Mouse (Mus musculus): ENCODE results near the gene Tfpt. TPM values are rescaled to one million over a fixed set of nuclear protein-coding genes. Genes with fewer than 3 reads are reported as not detected.

Gene Tfpt
- 38.1 and 43.3 TPM in 2 replicates for polyA plus RNA-seq (2012; rRNA removed)

GRCm38 (mm10) chr7:3629543-3630477 lies at the start of gene Tfpt, which contains the start of gene Prpf31:
Tfpt (minus strand) TSS chr7:3629929.
Prpf31 (plus strand) TSS chr7:3629985.
- DNase-seq (ENCODE audit: extremely low spot score in 1 of 2, low spot score in 1 of 2) = peak; percentile 92 to 98

DNA sequence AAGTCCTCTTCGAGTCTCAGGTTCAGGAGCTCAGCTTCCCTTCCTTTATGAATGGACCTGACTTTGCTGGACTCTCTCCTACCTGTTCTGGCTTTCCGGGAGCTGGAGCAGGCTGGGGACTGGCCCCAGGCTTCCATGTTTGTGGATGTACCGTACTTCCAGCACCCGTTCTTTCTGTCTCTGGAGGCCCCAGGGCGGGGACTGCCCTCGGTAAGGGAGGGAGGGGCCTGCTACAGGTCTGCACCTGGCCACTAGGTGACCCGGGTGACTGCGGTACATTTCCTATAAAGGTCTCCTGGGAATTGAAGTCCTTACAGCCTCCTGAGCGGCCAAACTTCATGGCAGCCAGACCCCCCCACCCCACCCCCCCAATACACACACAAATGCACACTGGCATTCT lies 47.6 kb upstream of the Tfpt start, which contains the start of gene Tmc4:
Gene Tmc4, minus strand, starts transcription at position 212 of the 400 bp plus-strand sequence.
- no peak for DNase-seq (ENCODE audit: extremely low spot score in 1 of 2, low spot score in 1 of 2)

DNA sequence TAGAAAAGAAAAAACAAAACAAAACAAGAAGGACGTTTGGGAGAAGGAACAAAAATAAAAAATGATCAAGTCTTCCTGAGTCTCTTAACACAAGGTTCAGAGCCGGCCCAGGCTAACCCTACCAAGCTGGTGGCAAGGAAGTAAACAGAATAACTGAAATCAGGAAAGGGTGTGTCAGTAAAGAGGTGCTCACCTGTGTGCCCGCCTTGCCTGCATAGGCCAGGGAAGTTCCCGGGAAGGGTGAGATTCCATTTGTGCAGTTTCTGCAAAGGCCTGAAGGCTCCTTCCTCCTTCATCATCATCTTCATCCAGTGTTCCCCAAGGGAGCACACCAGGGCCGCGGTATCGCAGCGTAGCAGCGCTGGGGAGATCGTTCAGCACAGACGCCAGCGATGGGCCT lies 46.6 kb upstream of the Tfpt start:
- no peak for DNase-seq (ENCODE audit: extremely low spot score in 1 of 2, low spot score in 1 of 2)

- no peak for DNase-seq (ENCODE audit: extremely low spot score in 1 of 2, low spot score in 1 of 2)
These were observed 45.5 kb upstream of the Tfpt start for GRCm38 (mm10) chr7:3675228-3675548.

GRCm38 (mm10) chr7:3674507-3675227 lies 44.9 kb upstream of the Tfpt start:
- DNase-seq (ENCODE audit: extremely low spot score in 1 of 2, low spot score in 1 of 2) = peak; percentile 63 to 92

DNA sequence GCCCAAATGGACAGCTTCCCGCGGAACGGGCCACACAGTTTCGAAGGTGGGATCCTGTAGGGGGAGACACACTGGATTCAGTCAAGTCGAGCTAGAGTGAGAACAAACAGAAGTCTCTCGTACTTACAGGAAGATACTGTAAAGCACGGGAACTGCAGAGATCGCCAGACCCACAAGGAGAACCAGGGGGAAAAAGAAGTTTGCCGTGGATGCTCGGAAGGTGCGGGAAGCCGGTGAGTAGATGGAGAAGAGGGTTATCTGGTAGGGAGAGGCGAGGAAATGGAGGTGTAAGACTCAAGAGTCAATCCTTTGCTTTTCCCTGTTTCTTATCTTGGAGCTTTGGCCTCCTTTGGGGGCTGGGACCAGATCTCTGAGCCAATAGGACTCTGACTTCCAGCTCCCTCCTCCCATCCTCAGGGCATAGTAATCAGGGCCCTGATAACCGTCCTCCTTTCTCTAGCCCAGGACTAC lies 37.2 kb upstream of the Tfpt start:
- DNase-seq (ENCODE audit: extremely low spot score in 1 of 2, low spot score in 1 of 2) = no peak

- DNase-seq (ENCODE audit: extremely low spot score in 1 of 2, low spot score in 1 of 2) = peak; percentile 97 to 98
These were observed 35.7 kb upstream of the Tfpt start, which contains the start of gene Leng1 for GRCm38 (mm10) chr7:3665215-3666114. Leng1 (minus strand) TSS chr7:3665840.

DNA sequence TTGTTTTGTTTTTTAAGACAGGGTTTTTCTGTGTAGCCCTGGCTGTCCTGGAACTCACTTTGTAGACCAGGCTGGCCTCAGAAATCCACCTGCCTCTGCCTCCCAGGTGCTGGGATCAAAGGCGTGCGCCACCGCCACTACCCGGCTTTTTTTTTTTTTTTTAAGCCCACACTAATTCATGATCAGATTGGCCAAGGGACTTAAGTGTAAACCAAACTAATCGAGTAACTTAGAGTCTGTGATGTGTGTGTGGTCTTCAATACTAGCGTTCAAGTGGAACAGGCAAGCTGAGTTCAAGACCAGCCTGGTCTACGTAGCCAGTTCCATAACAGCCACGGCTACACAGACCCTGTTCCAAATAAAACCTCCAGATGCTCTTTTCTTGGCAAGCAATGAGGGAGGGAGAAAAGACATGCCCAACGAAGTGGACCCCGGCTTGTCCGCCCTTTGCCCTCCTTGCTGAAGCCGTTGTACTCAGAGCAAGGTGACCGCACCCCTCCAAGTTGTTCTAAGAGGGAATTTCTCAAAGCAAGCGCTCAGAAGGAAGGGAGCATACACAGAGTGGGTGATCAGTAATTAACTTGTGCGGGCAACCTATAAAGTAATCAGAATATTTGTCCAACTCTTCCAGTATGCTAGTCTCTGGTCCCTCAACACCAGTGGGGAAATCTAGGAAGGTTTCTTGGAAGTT lies 34.9 kb upstream of the Tfpt start:
- no peak for DNase-seq (ENCODE audit: extremely low spot score in 1 of 2, low spot score in 1 of 2)

DNA sequence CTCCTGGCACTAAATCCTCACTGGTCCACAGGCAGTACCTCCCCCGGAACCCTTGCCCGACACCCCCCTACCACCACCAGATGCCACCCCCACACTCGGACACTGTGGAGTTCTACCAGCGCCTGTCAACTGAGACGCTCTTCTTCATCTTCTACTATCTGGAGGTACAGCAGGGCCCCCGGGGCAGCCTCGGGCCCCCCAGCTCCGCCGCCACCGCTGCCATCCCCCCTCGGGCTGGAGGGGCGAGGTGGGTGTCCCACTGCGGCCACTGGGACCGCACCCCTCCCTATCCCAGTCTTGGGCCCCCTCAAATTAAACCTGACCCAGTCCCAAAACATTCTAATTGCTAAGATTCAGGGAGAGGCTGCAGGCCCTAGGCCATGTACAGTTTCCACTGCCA lies 28.8 kb upstream of the Tfpt start:
- DNase-seq (ENCODE audit: extremely low spot score in 1 of 2, low spot score in 1 of 2) = no peak

DNA sequence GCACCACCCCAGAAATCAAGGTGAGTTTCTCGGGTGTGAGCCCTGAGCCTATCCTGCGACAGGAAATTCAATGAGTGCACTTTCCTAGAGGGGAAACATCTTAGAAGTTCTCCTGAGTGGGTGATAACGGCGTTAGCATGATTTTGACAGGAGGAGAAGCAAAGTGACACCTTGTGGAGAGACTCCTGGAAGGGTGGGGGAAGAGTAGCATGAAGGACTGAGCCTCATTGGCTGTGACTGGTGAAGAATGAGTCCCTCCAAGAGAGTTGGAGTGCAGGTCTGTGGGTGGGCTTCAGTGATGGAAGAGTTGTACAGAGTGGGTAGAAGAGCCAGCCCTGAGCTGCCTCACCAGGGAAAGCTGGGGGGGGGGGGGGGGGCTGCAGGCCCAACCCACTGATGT lies 27.2 kb upstream of the Tfpt start:
- peak in 1 of 2 experiments; percentile 29 for DNase-seq (ENCODE audit: extremely low spot score in 1 of 2, low spot score in 1 of 2)

- no peak for DNase-seq (ENCODE audit: extremely low spot score in 1 of 2, low spot score in 1 of 2)
These were observed 16.9 kb upstream of the Tfpt start for GRCm38 (mm10) chr7:3646641-3647040.

DNA sequence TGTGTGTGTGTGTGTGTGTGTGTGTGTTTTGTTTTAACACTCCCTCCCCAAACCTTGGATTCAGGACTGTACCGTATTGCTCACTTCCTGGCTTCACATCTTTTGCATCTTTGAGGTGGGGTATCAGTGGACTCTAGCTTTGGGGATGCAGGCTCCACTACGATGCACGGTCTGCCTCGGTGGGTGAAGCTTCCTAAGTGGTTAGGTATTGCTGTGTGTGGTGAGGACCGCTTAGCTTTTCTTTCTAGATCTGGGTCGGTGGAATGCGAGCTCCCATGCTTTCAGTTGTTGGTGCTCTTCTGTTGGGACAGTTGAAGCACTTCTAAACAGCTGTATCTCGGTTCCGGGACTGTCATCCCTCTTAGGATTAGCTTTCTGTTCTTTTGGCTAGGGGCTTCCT lies 16.5 kb upstream of the Tfpt start:
- DNase-seq (ENCODE audit: extremely low spot score in 1 of 2, low spot score in 1 of 2) = no peak

GRCm38 (mm10) chr7:3645488-3646025 lies 15.8 kb upstream of the Tfpt start:
- DNase-seq (ENCODE audit: extremely low spot score in 1 of 2, low spot score in 1 of 2) = peak in 1 of 2 experiments; percentile 16

DNA sequence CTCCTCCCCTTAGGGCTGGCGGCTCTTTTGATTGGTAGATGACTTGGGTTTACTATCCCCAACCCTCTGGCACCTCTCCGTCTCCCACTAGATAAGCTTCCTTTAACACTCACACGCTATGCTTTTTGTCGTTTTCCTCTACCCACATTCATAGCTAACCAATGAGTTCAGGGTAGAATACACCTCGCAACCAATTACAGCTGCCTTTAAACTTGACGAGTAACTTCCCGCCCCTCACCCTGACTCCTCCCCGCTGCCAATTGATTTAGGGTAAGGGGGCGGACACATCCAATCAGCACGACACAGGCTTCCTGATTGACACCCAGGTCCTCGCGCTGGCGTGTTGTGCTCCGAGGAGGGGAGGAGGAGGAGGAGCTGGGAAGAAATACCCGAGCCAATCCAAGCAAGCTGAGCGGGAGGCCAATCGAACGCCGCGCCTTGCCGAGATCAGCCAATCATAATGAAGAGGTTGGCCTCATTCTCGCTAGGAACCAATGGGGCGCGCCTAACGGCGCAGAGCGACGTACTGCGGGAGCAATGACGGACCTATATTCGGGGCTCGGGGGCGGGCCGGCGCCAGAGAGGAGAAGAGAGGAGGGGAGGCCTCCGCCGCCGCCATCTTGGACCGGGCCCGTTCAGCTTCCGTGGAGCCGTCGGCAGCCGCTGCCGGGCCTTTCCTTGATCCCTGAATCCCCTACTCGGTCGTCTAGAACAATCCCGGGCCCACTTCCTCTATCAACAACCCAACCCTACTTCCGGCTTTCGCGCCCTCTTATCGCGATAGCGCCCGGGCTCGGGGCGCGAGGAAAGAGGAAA lies 15.2 kb upstream of the Tfpt start, which contains the start of gene Cnot3:
Gene Cnot3, plus strand, starts transcription at position 597 of the 816 bp plus-strand sequence.
- DNase-seq (ENCODE audit: extremely low spot score in 1 of 2, low spot score in 1 of 2) = peak; percentile 99 to 100

DNA sequence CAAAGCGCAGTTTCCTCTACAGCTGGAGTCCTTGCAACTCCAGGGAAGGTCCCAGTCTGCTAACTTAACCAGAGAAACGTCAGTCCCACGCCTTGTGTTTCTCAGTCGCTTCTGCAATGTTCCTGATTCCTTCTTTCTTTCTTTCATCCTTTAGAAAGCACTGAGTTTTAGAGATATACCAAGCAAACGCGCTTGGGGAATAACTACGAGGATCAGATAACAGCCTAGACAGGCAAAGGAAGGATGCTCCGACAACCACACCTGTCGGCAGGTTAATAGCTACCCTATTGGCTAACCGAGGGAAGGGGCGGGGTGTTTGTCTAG lies 14.6 kb upstream of the Tfpt start:
- no peak for DNase-seq (ENCODE audit: extremely low spot score in 1 of 2, low spot score in 1 of 2)

DNA sequence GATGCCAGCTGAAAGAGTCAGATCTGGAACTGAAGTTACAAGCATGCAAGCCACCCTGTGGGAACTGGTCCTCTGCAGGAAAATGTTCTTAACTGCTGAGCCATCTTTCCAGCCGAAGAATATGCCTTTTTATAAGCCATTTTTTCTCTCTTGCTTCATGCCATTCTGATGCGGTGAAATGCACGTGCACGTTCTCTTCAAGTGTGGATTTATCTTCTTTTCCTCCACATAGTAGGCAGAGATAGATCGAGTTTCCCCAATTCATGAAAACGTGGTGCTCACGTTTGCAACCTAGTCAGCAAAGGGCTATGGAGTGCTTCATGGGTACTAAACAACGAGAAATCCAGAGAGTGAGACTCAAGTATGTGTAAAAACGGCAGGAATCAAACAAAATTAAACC lies 14.1 kb upstream of the Tfpt start:
- DNase-seq (ENCODE audit: extremely low spot score in 1 of 2, low spot score in 1 of 2) = no peak

- no peak for DNase-seq (ENCODE audit: extremely low spot score in 1 of 2, low spot score in 1 of 2)
These were observed 13.7 kb upstream of the Tfpt start for GRCm38 (mm10) chr7:3643412-3643811.

DNA sequence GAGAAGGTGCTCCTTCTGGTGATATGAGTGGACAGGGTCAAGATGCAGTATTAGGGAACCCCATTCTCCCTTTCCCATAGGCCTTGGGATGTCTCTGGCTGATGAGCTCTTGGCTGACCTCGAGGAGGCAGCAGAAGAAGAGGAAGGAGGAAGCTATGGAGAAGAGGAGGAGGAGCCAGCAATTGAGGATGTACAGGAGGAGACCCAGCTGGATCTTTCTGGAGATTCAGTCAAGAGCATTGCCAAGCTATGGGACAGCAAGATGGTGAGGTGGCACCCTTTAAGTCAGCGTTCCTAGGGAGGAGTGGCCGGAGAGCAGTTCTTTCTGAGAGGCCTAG lies 718 bp upstream of the Tfpt start:
- no peak for DNase-seq (ENCODE audit: extremely low spot score in 1 of 2, low spot score in 1 of 2)

- no peak for DNase-seq (ENCODE audit: extremely low spot score in 1 of 2, low spot score in 1 of 2)
These were observed 699 bp downstream of the Tfpt start for GRCm38 (mm10) chr7:3629030-3629429.
